In genomic region chr17:74402486-74403222, GRCm38 (mm10) we compare ENCODE assay signal across 23 mouse cellular contexts. TPM values are rescaled to one million over a fixed set of nuclear protein-coding genes. Genes with fewer than 3 reads are reported as not detected.
DNase-seq lines count a peak whose midpoint lies in the region; ATAC-seq and TF ChIP-seq lines count a peak whose summit lies in the region.
"Had no signal": no experiment of that assay in that cellular context is flagged by ENCODE, and none has a peak within 500 bp of the region (broad histone marks: within the 10 kb centered on the region; RNA-seq: fewer than 3 reads in every experiment).

No protein-coding gene starts in this region.

- H3K4me3 ChIP-seq in heart, embryonic 10.5 days = no peak overlapping the region
- H3K4me3 ChIP-seq in embryonic fibroblast, embryonic 13.5 days (ENCODE audit: insufficient read depth, low read length) = no peak overlapping the region
- H3K4me3 ChIP-seq in small intestine, adult 2 months (ENCODE audit: low read depth, low read length) = no peak overlapping the region
- no peak overlapping the region for H3K4me3 ChIP-seq in midbrain, embryonic 13.5 days (replicated peaks)
- no peak overlapping the region for H3K4me3 ChIP-seq in gastrocnemius, adult 2 months
- H3K4me3 ChIP-seq: embryonic facial prominence, embryonic 12.5 days; heart, embryonic 12.5 days; hindbrain, embryonic 13.5 days; limb, embryonic 10.5 days; midbrain, embryonic 12.5 days; neural tube, embryonic 12.5 days had no signal

- H3K27ac ChIP-seq in heart, embryonic 10.5 days = no peak overlapping the region
- peak overlapping the region; percentile 82 for H3K27ac ChIP-seq in embryonic fibroblast, embryonic 13.5 days (ENCODE audit: insufficient read depth, low read length)
- peak overlapping the region; percentile 93 for H3K27ac ChIP-seq in small intestine, adult 2 months (ENCODE audit: insufficient read depth, low read depth, low read length)
- H3K27ac ChIP-seq in midbrain, embryonic 13.5 days = no peak overlapping the region
- no peak overlapping the region for H3K27ac ChIP-seq in gastrocnemius, adult 2 months
- H3K27ac ChIP-seq: embryonic facial prominence, embryonic 12.5 days; hindbrain, embryonic 13.5 days; limb, embryonic 10.5 days; midbrain, embryonic 12.5 days; neural tube, embryonic 12.5 days had no signal

- no peak overlapping the region for H3K4me2 ChIP-seq in midbrain, embryonic 13.5 days (replicated peaks)
- H3K4me2 ChIP-seq: embryonic facial prominence, embryonic 12.5 days; heart, embryonic 12.5 days; hindbrain, embryonic 13.5 days; midbrain, embryonic 12.5 days; neural tube, embryonic 12.5 days had no signal

- no peaks in the 10 kb centered on the region for H3K9me3 ChIP-seq in heart, embryonic 10.5 days
- no peaks in the 10 kb centered on the region for H3K9me3 ChIP-seq in midbrain, embryonic 13.5 days
- H3K9me3 ChIP-seq: embryonic facial prominence, embryonic 12.5 days; heart, embryonic 12.5 days; hindbrain, embryonic 13.5 days; limb, embryonic 10.5 days; midbrain, embryonic 12.5 days; neural tube, embryonic 12.5 days had no signal

- no peak overlapping the region for H3K9ac ChIP-seq in midbrain, embryonic 13.5 days (replicated peaks)
- H3K9ac ChIP-seq: embryonic facial prominence, embryonic 12.5 days; heart, embryonic 12.5 days; hindbrain, embryonic 13.5 days; liver, postnatal 0 days; midbrain, embryonic 12.5 days; neural tube, embryonic 12.5 days had no signal

- ATAC-seq in midbrain, embryonic 13.5 days = no peak
- ATAC-seq: forebrain, embryonic 16.5 days; inflammation-experienced regulatory T-cells, adult 6 months; liver, postnatal 0 days had no signal

- intact Hi-C loops in left cerebral cortex, postnatal 25 days (cut with DNase I) = no loop called here
- intact Hi-C loops in gastrocnemius, adult 2 months (cut with DNase I) = no loop called here

- WGBS in heart, embryonic 10.5 days = 92% methylated on average over 12 of the region's 12 CpGs
- WGBS in small intestine, adult 2 months = 78% methylated on average over 12 of the region's 12 CpGs
- 93% methylated on average over 12 of the region's 12 CpGs for WGBS in midbrain, embryonic 13.5 days

- TF ChIP-seq POLR2A in embryonic fibroblast, embryonic 13.5 days (IDR thresholded peaks at IDR 0.05; ENCODE audit: low read depth, low read length) = peak; percentile 44; the same call in 1 of the 2 replicates
- peak; percentile 18; the same call in 1 of the 2 replicates for TF ChIP-seq POLR2A in small intestine, adult 2 months (IDR thresholded peaks at IDR 0.05; ENCODE audit: low read depth, low read length)

- no peaks in the 10 kb centered on the region for H3K27me3 ChIP-seq in heart, embryonic 10.5 days (ENCODE audit: insufficient read depth, poor library complexity, severe bottlenecking)
- no peaks in the 10 kb centered on the region for H3K27me3 ChIP-seq in small intestine, adult 2 months (ENCODE audit: control insufficient read depth, insufficient read depth, low read length)
- H3K27me3 ChIP-seq in midbrain, embryonic 13.5 days = no peaks in the 10 kb centered on the region
- H3K27me3 ChIP-seq: CH12.LX; embryonic facial prominence, embryonic 12.5 days; heart, embryonic 12.5 days; hindbrain, embryonic 13.5 days; midbrain, embryonic 12.5 days; neural tube, embryonic 12.5 days had no signal

- peaks cover 59% of the 10 kb centered on the region for H3K36me3 ChIP-seq in heart, embryonic 10.5 days
- H3K36me3 ChIP-seq in small intestine, adult 2 months (ENCODE audit: control insufficient read depth, insufficient read depth, low read length) = peaks cover 33% of the 10 kb centered on the region
- peaks cover 51% of the 10 kb centered on the region for H3K36me3 ChIP-seq in midbrain, embryonic 13.5 days

- DNase-seq in heart, adult 11 months = peak; percentile 74
- no peak for DNase-seq in heart, embryonic 10.5 days (ENCODE audit: low spot score)
- peak; percentile 87 for DNase-seq in NIH3T3 (ENCODE audit: low read depth)
- no peak for DNase-seq in left cerebral cortex, postnatal 25 days (ENCODE audit: low spot score in 2 of 2)
- DNase-seq in gastrocnemius, adult 2 months = no peak
- DNase-seq: cerebellum, adult 9-11 months; heart, postnatal 14 days; liver, postnatal 0 days; lung, postnatal 10 days; spleen, adult 18-20 months; thymus, adult 2 months had no signal

- no peaks in the 10 kb centered on the region for H3K4me1 ChIP-seq in heart, embryonic 10.5 days
- H3K4me1 ChIP-seq in embryonic fibroblast, embryonic 13.5 days (ENCODE audit: control insufficient read depth, insufficient read depth, low read length) = peaks cover 15% of the 10 kb centered on the region; the same call in 1 of the 2 replicates
- H3K4me1 ChIP-seq in small intestine, adult 2 months (ENCODE audit: control insufficient read depth, insufficient read depth, insufficient read length, low read length) = peaks cover 14% of the 10 kb centered on the region
- H3K4me1 ChIP-seq in midbrain, embryonic 13.5 days (replicated peaks) = no peaks in the 10 kb centered on the region
- H3K4me1 ChIP-seq: embryonic facial prominence, embryonic 12.5 days; heart, embryonic 12.5 days; hindbrain, embryonic 13.5 days; limb, embryonic 10.5 days; midbrain, embryonic 12.5 days; neural tube, embryonic 12.5 days had no signal

- no peak for TF ChIP-seq CTCF in embryonic fibroblast, embryonic 13.5 days (IDR thresholded peaks at IDR 0.05; ENCODE audit: borderline replicate concordance, insufficient read depth, low read length)
- TF ChIP-seq CTCF in small intestine, adult 2 months (IDR thresholded peaks at IDR 0.05; ENCODE audit: extremely low read depth, insufficient read length, insufficient replicate concordance, low read depth, low read length) = no peak
- no peak for TF ChIP-seq CTCF in gastrocnemius, adult 2 months (IDR thresholded peaks at IDR 0.05)

RNA-seq across cellular contexts. Expression of gene Slc30a6, which starts 7.2 kb away (rescaled TPM):
- 32.1 and 35.0 TPM in 2 replicates for polyA plus RNA-seq in heart, embryonic 10.5 days (2016; fragmentation: Nextera tagmentation; extraction: Ambion mirVana)
- polyA plus RNA-seq in embryonic fibroblast, embryonic 13.5 days (2011; ENCODE audit: insufficient read length, low read depth, missing spikeins) = 43.5 and 45.9 TPM in 2 replicates
- polyA plus RNA-seq in small intestine, adult 2 months (2012; rRNA removed) = 9.6 and 14.6 TPM in 2 replicates
- 29.9 and 33.6 TPM in 2 replicates for polyA plus RNA-seq in midbrain, embryonic 13.5 days (2015; fragmentation: Nextera tagmentation; extraction: Ambion mirVana)
- total RNA-seq in left cerebral cortex, postnatal 25 days (2021) = 10 to 100 TPM; 13.3 to 13.9 TPM
- 1 to 10 TPM; 5.8 to 6.5 TPM for total RNA-seq in gastrocnemius, adult 2 months (2021)

RNA-seq across cellular contexts. Expression of gene Nlrc4, which starts 56.3 kb away (rescaled TPM):
- polyA plus RNA-seq in heart, embryonic 10.5 days (2016; fragmentation: Nextera tagmentation; extraction: Ambion mirVana) = 0.06 and 0.15 TPM in 2 replicates
- polyA plus RNA-seq in embryonic fibroblast, embryonic 13.5 days (2011; ENCODE audit: insufficient read length, low read depth, missing spikeins) = not detected in 2 replicates
- 4.2 and 6.9 TPM in 2 replicates for polyA plus RNA-seq in small intestine, adult 2 months (2012; rRNA removed)
- polyA plus RNA-seq in midbrain, embryonic 13.5 days (2015; fragmentation: Nextera tagmentation; extraction: Ambion mirVana) = 0.31 and 0.39 TPM in 2 replicates
- under 1 TPM; 0.07 to 0.30 TPM for total RNA-seq in left cerebral cortex, postnatal 25 days (2021)
- under 1 TPM; 0.08 TPM for total RNA-seq in gastrocnemius, adult 2 months (2021)

Comparison
In these comparisons a context has a peak if more than half of its experiments do, and no peak if none do; other contexts are left out.
1. DNase-seq: peak in heart, adult 11 months (single experiment) and NIH3T3 (single experiment); none in heart, embryonic 10.5 days (single experiment), left cerebral cortex, postnatal 25 days (0 of 2) and gastrocnemius, adult 2 months (single experiment).
2. H3K27ac ChIP-seq: peak in embryonic fibroblast, embryonic 13.5 days (single experiment) and small intestine, adult 2 months (single experiment); none in heart, embryonic 10.5 days (single experiment), midbrain, embryonic 13.5 days (single experiment) and gastrocnemius, adult 2 months (single experiment).